Mouse (Mus musculus) heart, adult 2 months (tissue): Measurements from ENCODE around the gene Ttc14. TPM values are rescaled to one million over a fixed set of nuclear protein-coding genes. Genes with fewer than 3 reads are reported as not detected.

Source experiments
- DNase-seq, 2 experiments: peaks; one replicate each; pipeline ENCODE4 v3.0.0; 2021
- H3K27ac ChIP-seq: fragments of 200-600 bp; 2 replicates; pipeline ENCODE4 v1.8.1; 2022
- H3K27me3 ChIP-seq: fragments of 200-500 bp; 2 replicates; pipeline ENCODE4 v1.6.1; 2012; ENCODE audit warnings: mild to moderate bottlenecking, low read length, inconsistent platforms, mixed read lengths; ENCODE audit not compliant: control insufficient read depth, insufficient read depth
- H3K36me3 ChIP-seq: fragments of 200-500 bp; 2 replicates; pipeline ENCODE4 v1.6.1; 2012; ENCODE audit warnings: low read length, inconsistent platforms; ENCODE audit not compliant: control insufficient read depth, insufficient read depth
- H3K4me1 ChIP-seq: fragments of 200-500 bp; 2 replicates; pipeline ENCODE4 v1.6.1; 2011; ENCODE audit warnings: low read length; ENCODE audit not compliant: control insufficient read depth, insufficient read depth
- H3K4me3 ChIP-seq: fragments of 200-600 bp; 2 replicates; pipeline ENCODE4 v1.8.1; 2022
- H3K79me2 ChIP-seq: fragments of 200-500 bp; replicated peaks from 2 replicates; pipeline ENCODE4 v1.6.1; 2012; ENCODE audit warnings: mild to moderate bottlenecking, inconsistent platforms, low read length, moderate library complexity, mixed read lengths; ENCODE audit not compliant: control insufficient read depth, insufficient read depth
- H3K9ac ChIP-seq: fragments of 200-500 bp; 2 replicates; pipeline ENCODE4 v1.6.1; 2012; ENCODE audit warnings: low read depth, mild to moderate bottlenecking, control low read depth, inconsistent platforms, low read length, mixed read lengths
- CTCF ChIP-seq: fragments of 200-600 bp; IDR thresholded peaks from 2 replicates; pipeline ENCODE4 v1.8.1; 2022; ENCODE audit warnings: antibody characterized with exemption, mild to moderate bottlenecking, moderate library complexity
- EP300 ChIP-seq: fragments of 200-500 bp; IDR thresholded peaks from 2 replicates; pipeline ENCODE4 v1.6.1; 2011; ENCODE audit warnings: low read depth, low read length, control low read depth; ENCODE audit not compliant: insufficient read depth
- POLR2A ChIP-seq: fragments of 200-500 bp; IDR thresholded peaks from 2 replicates; pipeline ENCODE4 v1.6.1; 2011; ENCODE audit warnings: mild to moderate bottlenecking, low read depth, low read length, control low read depth; ENCODE audit not compliant: insufficient read depth
- WGBS: fragments of 180-500 bp; shearing (Covaris S2); methylation state at CpG from one replicate; pipeline ENCODE4 v1.1.7; 2018; 5-methylcytosine and 5-hydroxymethylcytosine counted together
- intact Hi-C: fragments of 180-260 bp; cut with DNase I; formaldehyde crosslinking; loops from one replicate; pipeline ENCODE4 v1.15.1; 2025
- long read RNA-seq: library from polyadenylated mRNA; stranded (forward); transcript quantifications from one replicate; pipeline ENCODE4 v2.0.0, GENCODE M21; 2021
- polyA plus RNA-seq: library from polyadenylated mRNA; depleted of rRNA; stranded (reverse); fragments of >200 nt; gene quantifications from 2 replicates; pipeline ENCODE4 v1.2.3, GENCODE M21; 2012; rRNA removed
- total RNA-seq, 2 experiments: library from RNA; stranded (reverse); gene quantifications; 2 replicates each; pipeline ENCODE4 v1.2.3; 2021

Gene Ttc14
- total RNA-seq, result 10 to 100 TPM; 14.1 to 18.9 TPM
- polyA plus RNA-seq, result 7.4 and 15.2 TPM in 2 replicates
- long read RNA-seq, full-length matches to known transcripts, result 5 of 11 reads
- long read RNA-seq, partial matches to known transcripts, result 3 of 11 reads
- long read RNA-seq, other reads (novel, unspliced or antisense), result 3 of 11 reads

- H3K79me2 ChIP-seq, result no peaks in the 10 kb centered on the region
- H3K4me1 ChIP-seq, result no peaks in the 10 kb centered on the region; the same call in 1 of the 2 replicates
- TF ChIP-seq EP300 (0 out of 2 replicates have a peak, but pooled peaks have one; percentile 11), CTCF (peak; percentile 64), POLR2A (peak; percentile 90)
- intact Hi-C loops, result loop anchor here (10.0 kb wide), 1 partner anchor 285 kb away; the partner anchor contains the start of gene Dnajc19
- H3K4me3 ChIP-seq, result peak within 1 kb of the TSS; percentile 99
- peak within 1 kb of the TSS; percentile 94 for H3K9ac ChIP-seq
- H3K36me3 ChIP-seq, result peaks cover 13% of the 10 kb centered on the region
- peak within 1 kb of the TSS; percentile 97 for H3K27ac ChIP-seq
- no peaks in the 10 kb centered on the region for H3K27me3 ChIP-seq
- WGBS, result under 1% methylated on average over 89 of the region's 90 CpGs
- DNase-seq, result peak; percentile 98 to 100
Observed at GRCm38 (mm10) chr3:33799617-33800512, at the start of gene Ttc14. Gene Ttc14 (plus strand): TSS chr3:33799832.

DNA sequence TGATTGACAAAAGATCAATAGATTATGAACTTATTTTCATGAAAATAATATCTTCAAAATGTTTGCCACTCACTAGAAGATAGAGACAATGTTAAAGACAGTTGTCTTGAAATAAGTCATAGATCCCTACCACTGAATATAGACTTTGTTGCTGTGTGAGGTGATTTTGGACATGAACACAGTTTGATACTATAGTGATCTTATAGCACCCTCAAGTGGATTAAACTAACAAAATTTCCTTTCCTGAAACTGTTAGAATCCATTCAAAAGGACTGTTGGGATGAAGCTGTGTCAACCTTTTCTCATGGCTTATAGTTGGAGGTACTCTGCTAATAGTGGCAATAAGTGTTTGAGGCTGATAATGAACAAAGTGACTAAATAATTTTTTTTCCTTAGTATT is 8.7 kb upstream of the Ttc14 start:
- intact Hi-C loops, result loop anchor here (1.0 to 5.0 kb wide), 2 partner anchors 483 to 749 kb away; no protein-coding TSS in a partner anchor
- no peak for DNase-seq
- Histone ChIP-seq H3K4me3 (no peak overlapping the region), H3K36me3 (no peaks in the 10 kb centered on the region), H3K9ac (no peak overlapping the region), H3K79me2 (no peaks in the 10 kb centered on the region), H3K4me1 (no peaks in the 10 kb centered on the region), H3K27me3 (no peaks in the 10 kb centered on the region), H3K27ac (no peak overlapping the region)
- TF ChIP-seq POLR2A (no peak), CTCF (peak; percentile 65)

- Histone ChIP-seq H3K4me1 (no peaks in the 10 kb centered on the region; the same call in 1 of the 2 replicates), H3K27me3 (no peaks in the 10 kb centered on the region), H3K27ac (peak overlapping the region; percentile 97), H3K4me3 (peak overlapping the region; percentile 99), H3K36me3 (peaks cover 14% of the 10 kb centered on the region), H3K79me2 (no peaks in the 10 kb centered on the region), H3K9ac (peak overlapping the region; percentile 94)
- intact Hi-C loops, result loop anchor here (10.0 kb wide), 1 partner anchor 284 kb away; the partner anchor contains the start of gene Dnajc19
- 0% methylated on average over 16 of the region's 16 CpGs for WGBS
- no peak for DNase-seq
- TF ChIP-seq EP300 (no peak), POLR2A (no peak), CTCF (no peak)
Observed at GRCm38 (mm10) chr3:33800513-33800820, 835 bp downstream of the Ttc14 start.

- Histone ChIP-seq H3K9ac (no peak overlapping the region), H3K27me3 (no peaks in the 10 kb centered on the region), H3K4me3 (no peak overlapping the region), H3K4me1 (no peaks in the 10 kb centered on the region), H3K79me2 (no peaks in the 10 kb centered on the region), H3K36me3 (peaks cover 23% of the 10 kb centered on the region), H3K27ac (no peak overlapping the region)
- DNase-seq, result no peak
- TF ChIP-seq CTCF, result no peak
- TF ChIP-seq EP300, result no peak
- TF ChIP-seq POLR2A, result no peak
- WGBS, result 81% methylated on average over 1 of the region's 1 CpGs
- intact Hi-C loops, result loop anchor here (10.0 kb wide), 1 partner anchor 278 kb away; the partner anchor contains the start of gene Dnajc19
Observed at GRCm38 (mm10) chr3:33807151-33807550, 7.5 kb downstream of the Ttc14 start.

GRCm38 (mm10) chr3:33824135-33824946 is 24.7 kb downstream of the Ttc14 start:
- H3K27ac ChIP-seq, result no peak overlapping the region
- DNase-seq, result no peak
- 36% methylated on average over 9 of the region's 9 CpGs for WGBS
- no peaks in the 10 kb centered on the region for H3K36me3 ChIP-seq
- no peak overlapping the region for H3K4me3 ChIP-seq
- intact Hi-C loops, result loop anchor here (1.0 to 10.0 kb wide), 2 partner anchors 94 to 1660 kb away; no protein-coding TSS in a partner anchor
- H3K4me1 ChIP-seq, result no peaks in the 10 kb centered on the region
- TF ChIP-seq POLR2A (no peak), CTCF (peak; percentile 90), EP300 (0 out of 2 replicates have a peak, but pooled peaks have one; percentile 46)
- H3K9ac ChIP-seq, result no peak overlapping the region
- H3K27me3 ChIP-seq, result no peaks in the 10 kb centered on the region
- H3K79me2 ChIP-seq, result no peaks in the 10 kb centered on the region
